Mouse (Mus musculus): Measurements from ENCODE around the gene Olfr464.

The Olfr464 gene

DNA sequence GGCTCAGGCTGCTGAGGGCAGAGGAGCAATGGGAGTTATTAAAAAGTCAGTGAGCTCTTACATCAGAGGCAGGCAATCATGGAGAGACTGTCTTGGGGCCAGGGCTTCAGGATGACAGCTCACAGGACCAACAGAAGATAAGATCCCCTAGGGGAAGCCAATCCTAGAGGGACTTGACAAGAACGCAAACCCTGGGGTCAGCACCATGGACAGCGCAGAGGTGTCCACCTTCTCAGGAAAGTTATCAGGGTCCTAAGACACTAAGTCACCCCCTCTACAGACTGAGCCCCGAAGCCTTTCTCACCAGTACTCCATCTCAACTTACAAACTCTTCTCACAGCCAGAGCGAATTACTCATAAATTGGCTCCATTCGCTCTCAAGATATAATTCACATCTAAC is at the start of gene Olfr464:
Olfr464 (minus strand) TSS at position 2 of the 400 bp plus-strand sequence.
- in situ Hi-C loops (cut with MboI, MseI): no loop called here

- in situ Hi-C loops (cut with MboI, MseI): loop anchor here (5.0 kb wide), 1 partner anchor 74 kb away; no protein-coding TSS in a partner anchor
Measured at GRCm38 (mm10) chr11:87968356-87969122, 47.8 kb upstream of the Olfr464 start.

DNA sequence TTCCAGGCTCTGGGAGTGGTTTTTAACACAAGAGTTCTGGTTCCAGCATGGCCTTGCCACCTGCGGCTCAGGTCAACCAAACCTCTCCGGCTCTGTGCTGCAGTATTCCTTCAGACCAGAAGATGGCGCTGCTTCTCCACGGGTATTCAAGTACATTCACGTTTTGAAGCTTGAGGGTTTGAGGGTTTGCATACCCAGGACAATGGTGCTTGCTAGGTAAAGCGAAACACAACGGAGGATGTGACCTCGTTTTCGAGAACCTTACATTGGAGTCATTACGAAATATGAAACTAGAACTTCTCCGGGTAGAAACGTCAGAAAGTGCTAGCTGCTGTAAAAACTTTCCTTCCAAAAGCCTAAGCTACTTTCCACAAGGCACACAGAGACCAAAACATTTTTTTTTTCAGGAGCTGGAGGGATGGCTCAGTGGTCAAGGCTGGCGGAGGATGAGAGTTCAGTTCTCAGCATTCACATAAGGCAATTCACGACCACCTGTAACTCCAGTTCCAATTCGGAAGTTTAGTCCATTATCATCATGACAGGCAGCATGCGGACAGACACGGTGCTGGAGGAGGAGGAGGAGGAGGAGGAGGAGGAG is 47.0 kb upstream of the Olfr464 start:
- in situ Hi-C loops (cut with MboI, MseI): loop anchor here (5.0 kb wide), 1 partner anchor 75 kb away; no protein-coding TSS in a partner anchor

GRCm38 (mm10) chr11:87966214-87966613 is 45.4 kb upstream of the Olfr464 start:
- in situ Hi-C loops (cut with MboI, MseI): loop anchor here (5.0 kb wide), 1 partner anchor 76 kb away; no protein-coding TSS in a partner anchor

DNA sequence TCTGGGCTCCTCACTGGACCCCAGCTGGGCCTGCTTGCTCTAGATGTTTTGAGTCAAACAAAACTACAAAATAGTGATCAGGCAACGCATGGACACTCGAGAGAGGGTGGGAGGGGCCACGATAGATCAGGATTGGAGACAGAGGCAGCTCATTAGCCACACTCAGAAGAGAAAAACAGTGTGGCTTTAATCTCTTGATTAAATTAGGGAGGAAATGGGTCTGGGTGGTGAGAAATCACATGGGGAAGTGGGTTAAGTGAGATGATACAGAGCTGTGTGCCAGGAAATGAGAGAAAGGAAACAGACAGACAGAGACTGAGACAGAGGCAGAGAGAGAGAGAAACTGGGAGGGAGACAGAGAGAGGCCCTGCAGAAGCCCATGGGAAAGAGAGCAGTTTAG is 44.5 kb upstream of the Olfr464 start:
- in situ Hi-C loops (cut with MboI, MseI): loop anchor here (5.0 kb wide), 1 partner anchor 77 kb away; no protein-coding TSS in a partner anchor

GRCm38 (mm10) chr11:87957066-87957465 is 36.3 kb upstream of the Olfr464 start:
- in situ Hi-C loops (cut with MboI, MseI): no loop called here

DNA sequence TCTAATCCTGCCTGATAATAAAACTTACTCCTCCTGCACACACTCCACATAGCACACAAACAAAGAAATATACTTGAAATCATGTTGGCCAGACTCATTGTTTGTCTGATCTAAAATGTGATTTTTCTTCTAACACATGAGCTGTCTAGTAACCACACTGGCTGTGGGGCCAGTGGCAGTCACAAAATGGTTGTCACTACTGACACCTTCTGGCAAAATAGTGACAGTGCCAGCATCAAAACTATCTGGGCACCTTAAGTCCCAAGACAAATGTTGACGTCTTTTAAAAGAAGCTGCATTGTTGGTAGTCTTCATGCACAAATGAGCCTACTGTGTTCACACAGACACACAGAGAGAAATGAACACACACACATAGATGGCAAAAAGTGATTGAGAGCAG is 34.4 kb upstream of the Olfr464 start:
- in situ Hi-C loops (cut with MboI, MseI): no loop called here

- in situ Hi-C loops (cut with MboI, MseI): no loop called here
Measured at GRCm38 (mm10) chr11:87949990-87950389, 29.2 kb upstream of the Olfr464 start.

DNA sequence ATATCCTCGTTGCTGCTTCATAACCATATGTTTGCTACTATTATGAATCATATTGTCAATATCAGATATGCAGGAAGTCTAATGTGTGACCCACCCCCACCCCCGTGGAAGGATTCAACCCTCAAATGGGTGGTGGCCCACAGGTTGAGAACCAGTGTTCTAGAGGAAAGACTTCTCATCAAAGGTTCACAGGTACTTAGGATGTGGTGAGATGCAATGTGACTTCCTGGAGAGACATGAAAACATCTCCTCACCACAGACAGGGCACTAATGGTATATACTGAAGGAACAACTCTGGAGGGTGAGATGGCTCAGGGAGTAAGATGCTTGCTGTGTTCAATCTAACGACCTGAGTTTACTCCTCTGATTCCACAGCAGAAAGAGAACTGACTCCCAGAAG is 14.7 kb upstream of the Olfr464 start:
- in situ Hi-C loops (cut with MboI, MseI): no loop called here

GRCm38 (mm10) chr11:87933731-87934130 is 13.0 kb upstream of the Olfr464 start:
- in situ Hi-C loops (cut with MboI, MseI): no loop called here

- in situ Hi-C loops (cut with MboI, MseI): no loop called here
Measured at GRCm38 (mm10) chr11:87930348-87930747, 9.6 kb upstream of the Olfr464 start.

- in situ Hi-C loops (cut with MboI, MseI): no loop called here
Measured at GRCm38 (mm10) chr11:87920301-87920700, 466 bp downstream of the Olfr464 start.

- in situ Hi-C loops (cut with MboI, MseI): no loop called here
Measured at GRCm38 (mm10) chr11:87916005-87916404, 4.8 kb downstream of the Olfr464 start.

- in situ Hi-C loops (cut with MboI, MseI): no loop called here
Measured at GRCm38 (mm10) chr11:87904331-87904730, 16.4 kb downstream of the Olfr464 start.

DNA sequence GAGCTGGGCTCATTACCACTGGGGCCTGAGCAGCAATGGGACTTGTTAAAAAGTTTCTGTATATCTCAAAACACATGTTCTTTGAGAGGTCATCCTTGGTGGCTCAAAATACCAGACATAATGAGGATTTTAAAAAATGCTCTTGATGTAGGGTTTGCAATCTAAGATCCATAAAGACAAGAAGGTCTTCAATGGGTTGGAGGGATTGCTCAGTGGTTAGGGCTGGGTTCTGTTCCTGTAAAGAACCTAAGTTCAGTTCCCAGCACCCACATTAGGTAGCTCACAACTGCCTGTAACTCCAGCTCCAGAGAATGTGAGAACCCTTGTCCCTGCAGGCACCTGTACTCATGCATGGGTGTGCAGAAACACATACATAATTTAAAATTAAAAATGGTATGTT is 23.5 kb downstream of the Olfr464 start, which contains the start of gene Olfr463:
Olfr463 (minus strand) TSS at position 101 of the 400 bp plus-strand sequence.
- in situ Hi-C loops (cut with MboI, MseI): no loop called here

DNA sequence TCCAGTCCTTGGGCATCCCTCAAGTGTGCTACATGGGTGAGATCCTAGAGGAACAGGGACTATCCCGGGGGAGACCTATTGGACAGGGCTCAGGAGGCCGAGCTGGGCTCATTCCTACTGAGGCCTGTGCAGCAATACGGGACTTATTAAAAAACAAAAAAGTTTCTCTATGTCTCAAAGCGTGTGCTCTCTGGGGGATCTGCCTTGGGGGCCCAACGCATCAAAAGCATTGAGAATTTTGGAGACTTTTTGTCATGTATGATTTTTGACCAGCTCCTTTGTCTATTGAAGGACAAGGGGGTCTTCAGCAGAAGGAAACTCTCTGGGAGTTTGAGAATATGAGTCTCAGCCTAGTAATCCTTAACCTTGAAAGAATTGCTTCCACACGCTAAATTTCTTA is 28.6 kb downstream of the Olfr464 start, which contains the start of gene Olfr462:
Olfr462 (minus strand) TSS at position 101 of the 400 bp plus-strand sequence.
- in situ Hi-C loops (cut with MboI, MseI): loop anchor here (5.0 kb wide), 1 partner anchor 90 kb away; no protein-coding TSS in a partner anchor

DNA sequence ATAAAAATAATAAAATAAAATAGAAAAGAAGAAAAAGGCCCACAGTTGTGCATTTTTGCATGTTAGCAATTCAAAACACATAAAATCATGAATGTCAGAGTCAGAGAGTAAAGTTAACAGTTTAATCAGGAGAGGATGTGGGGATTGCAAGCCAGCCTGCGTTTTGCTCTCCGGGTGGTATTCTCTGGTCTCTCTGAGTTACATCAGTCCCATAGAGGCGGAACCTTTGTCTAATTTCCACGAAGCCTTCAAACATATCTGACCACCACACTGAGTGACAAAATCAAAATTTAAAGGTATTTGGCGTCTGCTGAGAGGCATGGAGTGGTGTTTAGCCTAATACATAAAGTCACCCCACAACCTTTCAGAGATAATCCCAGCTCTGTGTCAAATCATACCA is 35.9 kb downstream of the Olfr464 start:
- in situ Hi-C loops (cut with MboI, MseI): loop anchor here (10.0 kb wide), 1 partner anchor 190 kb away; no protein-coding TSS in a partner anchor

- in situ Hi-C loops (cut with MboI, MseI): loop anchor here (10.0 kb wide), 1 partner anchor 189 kb away; no protein-coding TSS in a partner anchor
Measured at GRCm38 (mm10) chr11:87883493-87883892, 37.3 kb downstream of the Olfr464 start.

- in situ Hi-C loops (cut with MboI, MseI): loop anchor here (10.0 kb wide), 1 partner anchor 187 kb away; no protein-coding TSS in a partner anchor
Measured at GRCm38 (mm10) chr11:87881714-87882113, 39.1 kb downstream of the Olfr464 start.

DNA sequence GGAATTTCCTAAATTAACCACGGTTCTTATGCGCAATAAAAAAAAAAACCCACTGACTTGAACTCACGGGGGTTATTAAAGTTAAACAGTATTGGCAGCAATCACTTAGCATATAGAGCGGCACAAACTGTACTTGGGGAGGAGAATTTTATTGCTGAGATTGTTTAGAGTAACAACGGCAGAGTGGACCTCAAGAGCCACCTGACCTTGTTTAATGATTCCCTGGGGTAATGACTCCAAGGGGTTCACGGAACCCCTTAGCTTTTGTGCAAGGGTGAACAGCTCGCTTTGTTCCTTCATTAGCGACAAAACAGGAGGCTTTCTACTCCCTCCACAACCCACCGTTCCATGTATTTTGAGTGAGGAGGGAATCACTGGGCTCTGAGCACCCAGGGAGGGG is 40.9 kb downstream of the Olfr464 start:
- in situ Hi-C loops (cut with MboI, MseI): loop anchor here (10.0 kb wide), 1 partner anchor 185 kb away; no protein-coding TSS in a partner anchor

DNA sequence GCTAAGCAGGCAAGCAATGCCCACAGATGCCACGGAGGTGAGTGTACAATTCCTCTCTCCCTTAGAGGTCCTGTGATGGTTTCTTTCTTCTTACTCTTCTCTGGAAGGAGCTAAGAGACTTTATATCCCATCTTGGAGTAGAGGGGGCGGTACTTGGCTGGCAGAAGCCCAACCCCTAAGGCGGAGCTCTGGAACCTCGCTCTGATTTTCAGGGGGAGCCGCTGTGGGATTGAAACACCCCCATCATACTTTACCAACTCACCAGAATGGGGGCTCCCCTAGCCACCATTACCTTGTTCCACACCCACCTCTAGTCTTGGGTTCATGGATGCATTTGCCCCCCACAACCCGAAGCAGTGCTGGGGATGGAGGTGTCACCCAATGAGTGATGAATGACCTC is 45.3 kb downstream of the Olfr464 start, which contains the start of gene Epx:
Epx (minus strand) TSS at position 101 of the 400 bp plus-strand sequence.
- in situ Hi-C loops (cut with MboI, MseI): no loop called here

GRCm38 (mm10) chr11:87871766-87872165 is 49.0 kb downstream of the Olfr464 start:
- in situ Hi-C loops (cut with MboI, MseI): no loop called here

Measured in T-helper 2 cell (primary cell).